Mouse (Mus musculus): ENCODE data around the gene Gm20809. TPM values are rescaled to one million over a fixed set of nuclear protein-coding genes. Genes with fewer than 3 reads are reported as not detected.
"Not testable (repeated sequence)": the region's sequence is repeated elsewhere in the genome, so short reads cannot be mapped to it uniquely, and the experiment has no call there.

Gene Gm20809
- not detected in 2 replicates for polyA plus RNA-seq (2014; fragmentation: Nextera tagmentation; extraction: Ambion mirVana)

- not testable (repeated sequence) for H3K9ac ChIP-seq (replicated peaks; ENCODE audit: low read length); H3K4me1 ChIP-seq (ENCODE audit: control insufficient read depth, insufficient read depth, low read length); H3K9me3 ChIP-seq (ENCODE audit: control insufficient read depth, low read length); H3K27ac ChIP-seq (replicated peaks; ENCODE audit: low read depth, low read length); H3K4me2 ChIP-seq (ENCODE audit: low read length); H3K36me3 ChIP-seq (ENCODE audit: control insufficient read depth, insufficient read depth, low read length); H3K4me3 ChIP-seq (replicated peaks; ENCODE audit: low read depth, low read length); H3K27me3 ChIP-seq (ENCODE audit: control insufficient read depth, insufficient read depth, low read length); DNase-seq; ATAC-seq (ENCODE audit: low FRiP score, low TSS enrichment)
- WGBS = no CpG with 5 or more reads among the region's 3 CpGs
Observed at GRCm38 (mm10) chrY:24454757-24455156, at the start of gene Gm20809. Gene Gm20809, plus strand, starts transcription at chrY:24455057.
